Mouse (Mus musculus) large intestine, adult 2 months (tissue): Measurements from ENCODE around the gene Btg3. TPM values are rescaled to one million over a fixed set of nuclear protein-coding genes. Genes with fewer than 3 reads are reported as not detected.

ENCODE experiments used
- DNase-seq: peaks from one replicate; pipeline ENCODE4 v3.0.0-alpha.2; 2012; ENCODE audit warnings: low read depth, low spot score
- WGBS: fragments of 180-500 bp; shearing (Covaris S2); methylation state at CpG from one replicate; pipeline ENCODE4 v1.1.7; 2018; 5-methylcytosine and 5-hydroxymethylcytosine counted together
- polyA plus RNA-seq: library from polyadenylated mRNA; depleted of rRNA; stranded (reverse); fragments of >200 nt; gene quantifications from 2 replicates; pipeline ENCODE4 v1.2.3, GENCODE M21; 2012; rRNA removed

Btg3 gene
- polyA plus RNA-seq, 1 experiment, result 2.3 TPM

- no peak for DNase-seq
- whole genome bisulfite sequencing, result 73% methylated on average over 12 of the region's 12 CpGs
These were observed 71.3 kb downstream of the Btg3 start for GRCm38 (mm10) chr16:78305606-78306100.

GRCm38 (mm10) chr16:78302678-78303050 is 74.3 kb downstream of the Btg3 start:
- 10% methylated on average over 10 of the region's 10 CpGs for WGBS
- no peak for DNase-seq

- DNase-seq, result no peak
- WGBS, result under 1% methylated on average over 65 of the region's 65 CpGs
These were observed 74.9 kb downstream of the Btg3 start for GRCm38 (mm10) chr16:78301831-78302677.

GRCm38 (mm10) chr16:78301183-78301830 is 75.7 kb downstream of the Btg3 start, which contains the start of gene Cxadr:
Cxadr (plus strand) TSS chr16:78301489.
- WGBS, result under 1% methylated on average over 34 of the region's 34 CpGs
- peak; percentile 48 for DNase-seq

- 88% methylated on average over 9 of the region's 9 CpGs for WGBS
- DNase-seq, result no peak
These were observed 80.9 kb downstream of the Btg3 start for GRCm38 (mm10) chr16:78296114-78296513.

GRCm38 (mm10) chr16:78295601-78296000 is 81.4 kb downstream of the Btg3 start:
- DNase-seq, result no peak
- 62% methylated on average over 4 of the region's 4 CpGs for WGBS

GRCm38 (mm10) chr16:78294606-78295275 is 82.3 kb downstream of the Btg3 start:
- DNase-seq, result no peak

GRCm38 (mm10) chr16:78294051-78294450 is 82.9 kb downstream of the Btg3 start:
- no peak for DNase-seq
- WGBS, result 87% methylated on average over 1 of the region's 1 CpGs

More at GRCm38 (mm10) chr16:78294606-78295275, 82.3 kb downstream of the Btg3 start:
- 51% methylated on average over 5 of the region's 5 CpGs for WGBS

- 60% methylated on average over 5 of the region's 5 CpGs for WGBS
- no peak for DNase-seq
These were observed 93.8 kb downstream of the Btg3 start for GRCm38 (mm10) chr16:78283231-78283630.

Other genes with a start within 250 kb of the Btg3 start
- gene Cxadr, start 75.7 kb downstream of the Btg3 start, polyA plus RNA-seq, result 36.0 and 60.5 TPM in 2 replicates
- gene D16Ertd472e, start 199.5 kb upstream of the Btg3 start, polyA plus RNA-seq, result 1.7 and 2.1 TPM in 2 replicates